Mouse (Mus musculus) kidney, adult 2 months (tissue): Measurements from ENCODE around the gene Enc1. TPM values are rescaled to one million over a fixed set of nuclear protein-coding genes. Genes with fewer than 3 reads are reported as not detected.
A peak's percentile ranks its signal among the peaks of the same experiment; 100 is the strongest.

Experiments
- DNase-seq: peaks from one replicate; pipeline ENCODE4 v3.0.0; 2021
- H3K27ac ChIP-seq: fragments of 200-500 bp; 2 replicates; pipeline ENCODE4 v1.5.1; 2012; ENCODE audit warnings: low read depth, low read length, control low read depth, inconsistent platforms; ENCODE audit not compliant: insufficient read depth
- H3K27me3 ChIP-seq: fragments of 200-500 bp; replicated peaks from 2 replicates; pipeline ENCODE4 v1.6.1; 2012; ENCODE audit warnings: mild to moderate bottlenecking, moderate library complexity, low read length, inconsistent platforms; ENCODE audit not compliant: control insufficient read depth, insufficient read depth
- H3K36me3 ChIP-seq: fragments of 200-500 bp; 2 replicates; pipeline ENCODE4 v1.6.1; 2012; ENCODE audit warnings: mild to moderate bottlenecking, moderate library complexity, low read length, inconsistent platforms; ENCODE audit not compliant: control insufficient read depth, insufficient read depth
- H3K4me1 ChIP-seq: fragments of 200-500 bp; 2 replicates; pipeline ENCODE4 v1.6.1; 2011; ENCODE audit warnings: low read length; ENCODE audit not compliant: control insufficient read depth, insufficient read depth
- H3K4me3 ChIP-seq: fragments of 200-500 bp; 2 replicates; pipeline ENCODE4 v1.5.1; 2011; ENCODE audit warnings: mild to moderate bottlenecking, low read depth, low read length, control low read depth; ENCODE audit not compliant: insufficient read depth
- CTCF ChIP-seq: fragments of 200-500 bp; conservative IDR thresholded peaks from 2 replicates; pipeline ENCODE4 v1.5.1; 2011; ENCODE audit warnings: low read depth, mild to moderate bottlenecking, control low read depth, low read length, moderate library complexity, mixed read lengths; ENCODE audit not compliant: insufficient read depth, insufficient read length
- POLR2A ChIP-seq: fragments of 200-500 bp; IDR thresholded peaks from one replicate; pipeline ENCODE4 v1.6.1; 2011; ENCODE audit warnings: low read depth, low read length, control low read depth
- WGBS: fragments of 180-500 bp; shearing (Covaris S2); methylation state at CpG from one replicate; pipeline ENCODE4 v1.1.7; 2018; 5-methylcytosine and 5-hydroxymethylcytosine counted together
- polyA plus RNA-seq: library from polyadenylated mRNA; depleted of rRNA; stranded (reverse); fragments of >200 nt; gene quantifications from 2 replicates; pipeline ENCODE4 v1.2.3, GENCODE M21; 2012

Gene Enc1
- polyA plus RNA-seq, 1 experiment, result 3.6 TPM

DNA sequence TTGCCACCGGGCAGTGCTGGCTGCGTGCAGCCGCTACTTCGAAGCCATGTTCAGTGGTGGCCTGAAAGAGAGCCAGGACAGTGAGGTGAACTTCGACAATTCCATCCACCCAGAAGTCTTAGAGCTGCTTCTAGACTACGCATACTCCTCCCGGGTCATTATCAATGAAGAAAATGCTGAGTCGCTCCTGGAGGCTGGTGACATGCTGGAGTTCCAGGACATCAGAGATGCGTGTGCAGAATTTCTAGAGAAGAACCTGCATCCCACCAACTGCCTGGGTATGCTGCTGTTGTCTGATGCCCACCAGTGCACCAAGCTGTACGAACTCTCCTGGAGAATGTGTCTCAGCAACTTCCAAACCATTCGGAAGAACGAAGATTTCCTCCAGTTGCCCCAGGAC, 4.3 kb downstream of the Enc1 start:
- H3K4me3 ChIP-seq, result no peak overlapping the region
- H3K36me3 ChIP-seq, result no peaks in the 10 kb centered on the region; the same call in 1 of the 2 replicates
- TF ChIP-seq CTCF, result no peak
- no peak for TF ChIP-seq POLR2A
- H3K27me3 ChIP-seq, result no peaks in the 10 kb centered on the region
- DNase-seq, result no peak
- 89% methylated on average over 12 of the region's 12 CpGs for WGBS
- no peak overlapping the region for H3K27ac ChIP-seq
- peaks cover 6% of the 10 kb centered on the region; the same call in 1 of the 2 replicates for H3K4me1 ChIP-seq

DNA sequence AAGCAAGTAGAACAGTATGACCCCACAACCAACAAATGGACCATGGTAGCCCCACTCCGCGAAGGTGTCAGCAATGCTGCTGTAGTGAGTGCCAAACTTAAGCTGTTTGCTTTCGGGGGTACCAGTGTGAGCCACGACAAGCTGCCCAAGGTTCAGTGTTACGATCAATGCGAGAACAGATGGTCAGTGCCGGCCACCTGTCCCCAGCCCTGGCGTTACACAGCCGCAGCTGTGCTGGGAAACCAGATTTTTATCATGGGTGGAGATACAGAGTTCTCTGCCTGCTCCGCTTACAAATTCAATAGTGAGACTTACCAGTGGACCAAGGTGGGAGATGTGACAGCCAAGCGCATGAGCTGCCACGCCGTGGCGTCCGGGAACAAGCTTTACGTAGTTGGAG, 5.3 kb downstream of the Enc1 start:
- no peaks in the 10 kb centered on the region; the same call in 1 of the 2 replicates for H3K36me3 ChIP-seq
- H3K4me3 ChIP-seq, result no peak overlapping the region
- DNase-seq, result no peak
- 93% methylated on average over 16 of the region's 16 CpGs for WGBS
- no peak overlapping the region for H3K27ac ChIP-seq
- TF ChIP-seq POLR2A, result no peak
- no peaks in the 10 kb centered on the region for H3K27me3 ChIP-seq
- peaks cover 6% of the 10 kb centered on the region; the same call in 1 of the 2 replicates for H3K4me1 ChIP-seq

DNA sequence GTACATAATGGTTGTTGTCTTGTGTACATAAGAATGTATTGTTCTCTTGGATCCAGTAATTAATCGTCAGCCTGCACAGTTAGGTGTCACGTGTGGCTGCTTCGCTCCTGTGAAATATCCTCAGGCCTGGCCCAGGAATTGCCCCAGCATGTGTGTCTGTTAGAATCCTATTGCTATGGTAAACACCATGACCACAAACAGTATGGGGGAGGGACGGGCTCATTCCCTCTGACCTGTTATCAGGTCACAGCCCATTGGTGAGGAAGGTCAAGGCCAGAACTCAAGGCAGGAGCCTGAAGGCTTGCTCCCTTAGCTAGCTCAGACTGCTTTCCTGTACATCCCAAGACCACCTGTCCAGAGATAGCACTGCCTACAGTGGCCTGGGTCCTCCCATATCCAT, 6.8 kb downstream of the Enc1 start:
- no peak for DNase-seq
- TF ChIP-seq POLR2A, result no peak
- TF ChIP-seq CTCF, result no peak
- H3K4me3 ChIP-seq, result no peak overlapping the region
- 80% methylated on average over 4 of the region's 4 CpGs for WGBS
- no peak overlapping the region for H3K27ac ChIP-seq
- H3K27me3 ChIP-seq, result no peaks in the 10 kb centered on the region
- H3K36me3 ChIP-seq, result no peaks in the 10 kb centered on the region; the same call in 1 of the 2 replicates
- H3K4me1 ChIP-seq, result 0 out of 2 replicates have a peak, but pooled peaks cover 3% of the 10 kb centered on the region

DNA sequence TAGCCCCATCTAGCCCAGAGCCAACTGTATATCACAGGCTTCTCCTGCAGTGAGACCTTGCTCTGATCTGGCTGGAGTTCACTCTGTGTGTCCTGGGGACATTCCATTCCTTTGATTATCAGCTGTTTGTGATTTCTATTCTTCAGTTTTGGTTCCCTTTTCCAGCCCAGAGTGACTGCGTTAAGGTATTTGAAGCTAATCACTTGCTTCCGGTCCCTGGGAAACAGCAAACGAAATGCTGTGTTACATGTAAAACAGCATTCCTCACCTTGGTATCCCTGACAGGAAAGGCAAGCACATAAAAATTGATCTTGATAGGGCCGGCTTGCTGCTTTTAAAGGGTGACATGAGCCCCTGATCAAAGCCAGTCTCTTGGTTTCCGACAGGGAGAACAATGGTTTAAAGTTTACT, 8.2 kb downstream of the Enc1 start:
- Histone ChIP-seq H3K36me3 (no peaks in the 10 kb centered on the region; the same call in 1 of the 2 replicates), H3K27me3 (no peaks in the 10 kb centered on the region), H3K4me3 (no peak overlapping the region), H3K4me1 (0 out of 2 replicates have a peak, but pooled peaks cover 3% of the 10 kb centered on the region), H3K27ac (peak overlapping the region; percentile 51; the same call in 1 of the 2 replicates)
- 54% methylated on average over 5 of the region's 5 CpGs for WGBS
- TF ChIP-seq CTCF (no peak), POLR2A (no peak)
- DNase-seq, result no peak

DNA sequence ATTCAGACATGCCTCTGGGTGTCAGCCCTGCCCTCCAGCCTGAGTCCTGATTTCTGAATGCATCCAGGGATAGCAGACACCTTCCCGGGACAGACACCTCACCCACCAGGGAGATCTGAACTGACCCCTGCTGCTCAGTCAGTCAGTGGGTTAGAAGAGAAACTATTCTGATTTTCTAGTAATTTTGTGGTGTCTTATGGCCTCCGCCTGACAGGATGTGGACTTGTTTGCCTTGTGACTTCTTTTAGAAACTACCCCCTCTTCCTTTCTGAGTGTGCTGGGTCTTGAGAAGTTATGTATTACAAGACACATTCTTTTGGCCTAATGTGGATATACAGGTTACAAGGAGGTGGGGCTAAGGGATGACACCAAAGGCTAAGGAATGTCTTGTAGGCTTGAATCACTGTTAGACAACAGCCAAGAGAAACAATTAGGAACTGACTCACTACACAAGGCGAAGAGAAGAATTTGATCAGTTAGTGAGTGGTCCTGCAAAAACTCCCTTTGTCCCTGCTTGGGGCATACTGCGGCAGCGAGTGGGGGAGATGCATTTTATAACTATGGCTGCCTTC, 8.7 kb downstream of the Enc1 start:
- Histone ChIP-seq H3K36me3 (no peaks in the 10 kb centered on the region; the same call in 1 of the 2 replicates), H3K27me3 (no peaks in the 10 kb centered on the region), H3K4me3 (no peak overlapping the region), H3K4me1 (0 out of 2 replicates have a peak, but pooled peaks cover 3% of the 10 kb centered on the region), H3K27ac (no peak overlapping the region)
- 72% methylated on average over 5 of the region's 5 CpGs for WGBS
- TF ChIP-seq CTCF, result no peak
- TF ChIP-seq POLR2A, result no peak
- no peak for DNase-seq

DNA sequence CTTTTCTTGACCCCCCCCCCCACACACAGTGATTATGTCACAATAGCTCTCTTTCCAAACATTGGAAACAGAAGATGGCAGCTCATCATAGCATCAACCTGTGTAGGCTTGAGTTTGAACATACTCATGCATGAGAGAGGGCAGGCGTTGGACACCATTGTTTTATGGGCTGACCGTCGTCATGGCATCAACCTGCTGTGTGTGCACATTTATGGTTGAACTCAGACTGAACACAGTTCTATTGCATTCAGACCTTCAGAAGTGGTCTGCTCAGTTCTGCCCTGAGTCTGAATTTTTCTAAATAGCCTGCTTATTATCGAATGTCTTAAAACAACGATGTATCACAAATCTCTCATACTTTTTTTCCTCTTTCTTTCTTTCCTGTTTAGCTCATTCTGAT, 9.2 kb downstream of the Enc1 start:
- Histone ChIP-seq H3K4me1 (0 out of 2 replicates have a peak, but pooled peaks cover 3% of the 10 kb centered on the region), H3K27me3 (no peaks in the 10 kb centered on the region), H3K36me3 (no peaks in the 10 kb centered on the region; the same call in 1 of the 2 replicates), H3K4me3 (no peak overlapping the region), H3K27ac (no peak overlapping the region)
- WGBS, result 84% methylated on average over 5 of the region's 5 CpGs
- no peak for DNase-seq
- TF ChIP-seq POLR2A (no peak), CTCF (no peak)

DNA sequence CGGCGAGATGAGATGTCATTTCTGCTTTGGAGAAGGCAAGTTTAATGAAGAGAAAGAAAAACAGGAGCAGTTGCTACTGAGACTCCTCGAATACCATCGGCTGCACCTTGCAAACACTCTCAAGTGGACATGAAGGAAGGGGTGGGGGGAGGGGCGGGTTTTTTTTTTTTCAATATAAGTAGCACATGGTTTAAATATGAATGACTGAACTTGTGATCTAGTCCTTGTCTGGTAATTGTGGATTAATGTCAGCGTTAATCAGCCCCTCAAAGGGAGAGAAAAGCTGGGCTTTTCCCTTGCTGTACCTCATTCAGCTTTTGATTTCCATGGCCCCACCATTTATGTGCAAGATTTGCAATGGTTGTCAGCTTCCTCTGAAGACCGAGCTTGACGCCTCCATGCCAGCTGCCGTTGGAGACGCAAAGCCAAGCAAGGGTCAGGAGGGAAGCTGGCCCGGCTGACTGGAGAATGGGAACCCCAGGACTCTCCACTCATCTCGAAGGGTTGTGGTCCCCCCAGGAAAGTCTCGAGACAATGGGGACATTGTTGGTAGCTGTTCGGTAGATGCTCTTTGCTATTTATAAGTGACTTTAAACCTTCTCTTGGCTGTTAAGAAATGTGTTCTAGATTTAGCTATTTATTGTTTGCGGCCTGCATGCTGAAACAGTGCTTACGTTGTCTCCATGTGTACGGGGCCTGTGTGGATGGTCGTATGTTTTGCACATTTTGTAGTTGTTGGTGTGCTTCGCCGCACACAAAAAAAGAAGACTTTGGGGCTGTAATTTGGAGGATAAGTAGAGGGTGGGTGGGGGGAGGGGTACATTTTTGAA, 9.9 kb downstream of the Enc1 start:
- Histone ChIP-seq H3K4me3 (no peak overlapping the region), H3K36me3 (no peaks in the 10 kb centered on the region; the same call in 1 of the 2 replicates), H3K27ac (no peak overlapping the region), H3K27me3 (no peaks in the 10 kb centered on the region), H3K4me1 (0 out of 2 replicates have a peak, but pooled peaks cover 3% of the 10 kb centered on the region)
- TF ChIP-seq POLR2A (no peak), CTCF (no peak)
- no peak for DNase-seq
- 87% methylated on average over 20 of the region's 20 CpGs for WGBS
